Mouse (Mus musculus) C2C12 (cell line): ENCODE results near the gene AV320801. TPM values are rescaled to one million over a fixed set of nuclear protein-coding genes. Genes with fewer than 3 reads are reported as not detected.
"Not testable (repeated sequence)": the region's sequence is repeated elsewhere in the genome, so short reads cannot be mapped to it uniquely, and the experiment has no call there.

ENCODE experiments used
- H3K27me3 ChIP-seq: one replicate; pipeline ENCODE4 v1.6.1; 2011; ENCODE audit not compliant: control insufficient read depth, insufficient read depth, insufficient read length
- H3K36me3 ChIP-seq: one replicate; pipeline ENCODE4 v1.6.1; 2011; ENCODE audit not compliant: control insufficient read depth, insufficient read depth
- H3K4me3 ChIP-seq: one replicate; pipeline ENCODE4 v1.5.1; 2011; ENCODE audit warnings: mild to moderate bottlenecking, control low read depth; ENCODE audit not compliant: poor library complexity, insufficient read depth, severe bottlenecking
- H3K79me2 ChIP-seq: one replicate; pipeline ENCODE4 v1.6.1; 2011; ENCODE audit not compliant: control insufficient read depth, insufficient read depth
- H3K79me3 ChIP-seq: one replicate; pipeline ENCODE4 v1.6.1; 2011; ENCODE audit warnings: low read depth, control low read depth
- H3ac ChIP-seq: one replicate; pipeline ENCODE3; 2011; ENCODE audit warnings: low read depth; ENCODE audit not compliant: control insufficient read depth, insufficient read length
- long read RNA-seq, 2 experiments: library from polyadenylated mRNA; unstranded; transcript quantifications; one replicate each; pipeline ENCODE4 v2.0.0; 2019 to 2020
- polyA plus RNA-seq: library from polyadenylated mRNA; unstranded; fragments of >200 nt; fragmentation: generic; extraction: Trizol; gene quantifications from one replicate; pipeline ENCODE4 v1.2.1, GENCODE M21; 2012; ENCODE audit warnings: missing spikeins

The AV320801 gene
- polyA plus RNA-seq = not detected
- long read RNA-seq, experiment 1 = 0 reads
- long read RNA-seq, experiment 2 = 0 reads

GRCm38 (mm10) chrX:135494288-135494687, at the start of gene AV320801:
Gene AV320801 (plus strand): TSS chrX:135494588.
- H3K27me3 ChIP-seq, H3ac ChIP-seq, H3K36me3 ChIP-seq, H3K79me3 ChIP-seq, H3K4me3 ChIP-seq, H3K79me2 ChIP-seq: not testable (repeated sequence)

GRCm38 (mm10) chrX:135464160-135464559, 30.2 kb upstream of the AV320801 start:
- not testable (repeated sequence) for H3K36me3 ChIP-seq, H3K79me3 ChIP-seq, H3K27me3 ChIP-seq, H3ac ChIP-seq, H3K79me2 ChIP-seq, H3K4me3 ChIP-seq

GRCm38 (mm10) chrX:135481902-135482301, 12.5 kb upstream of the AV320801 start:
- H3K4me3 ChIP-seq, H3ac ChIP-seq, H3K27me3 ChIP-seq, H3K79me2 ChIP-seq, H3K79me3 ChIP-seq, H3K36me3 ChIP-seq: not testable (repeated sequence)

GRCm38 (mm10) chrX:135483183-135483582, 11.2 kb upstream of the AV320801 start:
- not testable (repeated sequence) for H3K79me3 ChIP-seq, H3K79me2 ChIP-seq, H3K27me3 ChIP-seq, H3ac ChIP-seq, H3K4me3 ChIP-seq, H3K36me3 ChIP-seq

Other genes starting within 250 kb of the AV320801 start
- gene Pramel3, start 192.3 kb upstream of the AV320801 start, polyA plus RNA-seq = not detected
- gene Gm5128, start 121.3 kb upstream of the AV320801 start, polyA plus RNA-seq = not detected
- gene Gm7903, start 60.8 kb upstream of the AV320801 start, polyA plus RNA-seq = not detected
- gene Nxf7, start 104.2 kb downstream of the AV320801 start, polyA plus RNA-seq = 1.4 TPM
- not detected for gene Prame, start 133.1 kb downstream of the AV320801 start, polyA plus RNA-seq
- gene Tcp11x2, start 199.2 kb downstream of the AV320801 start, polyA plus RNA-seq = not detected
- gene Tmsb15a, start 230.7 kb downstream of the AV320801 start, polyA plus RNA-seq = not detected
- gene Armcx5, start 248.1 kb downstream of the AV320801 start, polyA plus RNA-seq = 1.6 TPM
- gene Gprasp1, start 248.1 kb downstream of the AV320801 start, polyA plus RNA-seq = 5.4 TPM